Mouse (Mus musculus) WW6 (cell line): ENCODE results near the gene Nptxr.
A peak's percentile ranks its signal among the peaks of the same experiment; 100 is the strongest.

Experiments
- DNase-seq: peaks from one replicate; pipeline ENCODE4 v3.0.0-alpha.2; 2013; ENCODE audit warnings: low read depth, low spot score

Nptxr gene

GRCm38 (mm10) chr15:79804352-79805071, at the start of gene Nptxr:
Gene Nptxr, minus strand, starts transcription at chr15:79804766.
- no peak for DNase-seq

- no peak for DNase-seq
Measured at GRCm38 (mm10) chr15:79850143-79850542, 45.6 kb upstream of the Nptxr start.

DNA sequence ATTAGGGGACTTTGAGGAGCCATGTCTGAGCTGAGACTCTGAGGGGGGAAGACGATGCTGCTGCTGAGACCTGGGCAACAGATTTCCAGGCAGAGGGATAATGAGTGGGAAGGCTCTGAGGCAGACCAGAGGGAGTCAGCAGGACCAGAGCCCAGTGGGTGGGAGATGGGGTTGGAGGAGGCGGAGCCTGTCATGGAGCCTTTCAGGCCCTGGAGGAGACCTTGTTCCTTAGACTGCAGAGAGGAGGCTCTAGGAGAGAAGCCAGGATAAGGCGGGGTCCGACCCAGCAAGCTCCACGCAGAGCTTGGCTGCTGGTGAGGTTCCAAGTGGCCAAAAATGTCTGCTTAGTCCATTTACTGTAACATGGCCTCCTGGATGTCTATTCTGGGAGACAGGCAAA, 42.5 kb upstream of the Nptxr start:
- peak; percentile 70 for DNase-seq

DNA sequence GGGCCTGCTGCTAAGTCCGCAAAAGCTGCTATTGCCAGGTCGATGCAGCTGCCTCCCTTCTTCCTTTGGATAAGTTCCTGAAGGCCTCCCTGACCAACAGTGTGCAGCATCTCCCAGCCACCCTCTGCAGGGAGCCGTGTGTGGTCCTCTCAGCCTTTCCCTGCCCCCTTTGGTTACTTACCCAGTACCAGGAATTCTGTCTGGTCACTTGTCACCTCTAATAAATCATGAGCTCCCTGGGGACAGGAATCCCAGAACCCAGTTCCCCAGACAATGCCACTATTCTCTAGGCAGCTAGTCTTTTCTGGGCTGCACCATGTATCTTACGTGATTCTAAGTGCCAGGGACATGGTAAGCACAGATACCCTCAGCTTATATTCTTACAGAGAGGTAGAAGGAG, 41.4 kb upstream of the Nptxr start:
- DNase-seq: no peak

DNA sequence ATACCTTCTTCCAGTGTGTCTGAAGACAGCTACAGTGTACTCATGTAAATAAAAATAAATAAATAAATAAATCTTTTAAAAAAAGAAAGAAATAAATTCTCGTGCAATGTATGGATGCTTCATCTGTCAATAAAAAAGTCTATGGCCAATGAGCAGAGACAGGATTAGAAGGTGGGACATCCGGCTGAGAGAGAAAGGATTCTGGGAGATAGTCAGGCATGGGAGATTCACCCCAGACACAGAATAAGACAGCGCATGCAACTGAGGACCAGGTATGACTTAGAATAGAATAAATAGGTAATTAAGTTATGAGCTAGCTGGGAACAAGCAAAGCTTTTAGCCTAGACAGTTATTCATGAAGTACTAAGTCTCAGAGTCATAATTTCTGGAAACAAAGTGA, 38.4 kb upstream of the Nptxr start:
- no peak for DNase-seq

DNA sequence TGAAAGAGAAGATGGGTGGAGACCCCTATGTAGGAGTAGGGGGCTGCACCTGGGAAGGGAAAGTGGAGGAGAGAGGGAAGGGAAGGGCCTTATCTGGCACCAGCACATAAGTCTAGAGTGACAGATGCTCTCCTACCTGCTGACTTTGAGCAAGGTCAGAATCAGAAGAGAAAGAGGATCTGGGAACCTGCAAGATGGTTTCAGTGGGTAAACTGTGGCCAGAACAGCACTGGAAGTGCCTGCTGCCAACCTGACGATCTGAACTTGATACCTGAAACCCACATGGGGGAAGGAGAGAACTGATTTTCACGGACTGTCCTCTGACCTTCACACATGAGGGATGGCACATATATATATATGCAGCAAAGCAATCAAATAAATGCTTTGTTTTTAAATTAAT, 35.7 kb upstream of the Nptxr start:
- DNase-seq: no peak

- no peak for DNase-seq
Measured at GRCm38 (mm10) chr15:79834881-79835260, 30.3 kb upstream of the Nptxr start.

DNA sequence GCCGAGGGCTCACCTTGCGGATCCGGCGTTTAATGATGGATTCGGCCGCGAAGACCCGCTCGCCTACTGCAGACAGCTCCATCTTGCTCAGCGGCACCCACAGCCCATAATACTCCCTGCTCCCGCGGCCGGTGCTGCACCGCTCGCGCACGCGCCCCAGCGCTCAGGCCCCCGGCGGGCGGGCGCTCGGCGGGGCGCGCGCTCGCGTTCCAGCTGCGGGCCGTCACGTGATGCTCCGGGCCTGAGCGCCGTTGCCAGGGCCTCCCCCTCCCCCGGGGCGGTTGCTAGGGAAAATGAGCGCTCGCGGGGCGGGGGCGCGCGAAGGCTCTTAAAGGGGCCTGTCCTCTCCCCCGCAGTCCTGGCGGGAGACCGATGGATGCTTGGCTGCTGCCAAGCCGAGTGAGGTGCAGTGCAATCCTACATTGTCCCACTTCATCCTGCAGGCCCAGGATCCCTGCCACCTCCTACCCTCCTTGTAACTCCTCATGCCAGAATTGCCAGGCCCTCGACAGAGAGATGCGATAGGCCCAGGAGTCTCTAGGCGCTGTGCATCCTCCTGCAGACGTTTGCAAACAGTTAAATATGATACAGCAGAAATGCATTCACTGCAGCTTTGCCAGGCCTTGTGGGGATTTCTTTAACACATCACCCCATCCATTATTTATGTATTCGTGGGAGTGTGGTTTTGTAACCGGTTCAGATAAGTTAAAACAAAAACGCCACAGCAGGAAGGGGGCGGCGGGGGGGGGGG, 29.7 kb upstream of the Nptxr start, which contains the start of the genes Npcd and Cbx6:
Gene Npcd, minus strand, starts transcription at position 108 of the 751 bp plus-strand sequence.
Gene Cbx6, minus strand, starts transcription at position 559 of the 751 bp plus-strand sequence.
- DNase-seq: peak; percentile 77

GRCm38 (mm10) chr15:79833251-79834050, 28.9 kb upstream of the Nptxr start:
- no peak for DNase-seq

DNA sequence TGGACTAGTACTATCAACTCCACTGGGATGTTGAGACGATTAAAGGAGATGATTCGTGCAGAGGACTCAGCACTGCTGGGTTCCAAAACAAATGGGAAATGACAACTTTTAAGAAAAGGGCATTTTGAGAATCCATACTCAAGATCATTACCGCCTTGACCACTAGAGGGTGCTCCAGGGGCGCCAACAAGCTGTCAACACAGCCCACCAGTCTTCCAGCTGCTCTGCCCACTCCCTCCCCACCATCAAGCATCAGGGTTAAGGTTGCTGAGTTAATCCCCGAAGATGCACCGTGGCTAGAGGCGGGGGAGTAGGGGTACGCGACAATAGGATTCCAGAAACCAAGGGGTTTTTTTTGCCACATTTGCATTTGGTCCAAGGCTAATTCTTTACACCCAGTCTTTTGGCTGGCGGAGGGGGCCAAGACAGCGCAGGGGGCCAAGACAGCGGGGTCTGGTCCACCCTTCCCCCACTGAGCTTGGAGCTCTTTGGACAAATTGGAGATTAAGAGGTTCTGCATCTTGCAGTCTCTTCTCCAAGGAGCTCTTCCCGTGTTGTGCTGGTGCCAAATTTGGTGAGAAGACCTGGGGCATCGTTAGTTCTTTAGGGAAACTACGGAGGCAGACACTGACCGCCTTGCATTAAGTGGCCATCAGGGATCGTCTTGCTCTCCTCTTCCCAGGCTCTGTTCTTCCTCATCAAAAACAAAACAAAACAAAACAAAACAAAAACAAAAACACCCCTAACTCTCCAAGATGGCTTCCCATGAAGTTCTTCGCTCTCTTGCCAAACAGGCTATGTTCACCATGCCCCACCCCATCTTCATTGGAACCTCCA, 27.7 kb upstream of the Nptxr start:
- DNase-seq: no peak

GRCm38 (mm10) chr15:79830388-79830787, 25.8 kb upstream of the Nptxr start:
- DNase-seq: no peak

DNA sequence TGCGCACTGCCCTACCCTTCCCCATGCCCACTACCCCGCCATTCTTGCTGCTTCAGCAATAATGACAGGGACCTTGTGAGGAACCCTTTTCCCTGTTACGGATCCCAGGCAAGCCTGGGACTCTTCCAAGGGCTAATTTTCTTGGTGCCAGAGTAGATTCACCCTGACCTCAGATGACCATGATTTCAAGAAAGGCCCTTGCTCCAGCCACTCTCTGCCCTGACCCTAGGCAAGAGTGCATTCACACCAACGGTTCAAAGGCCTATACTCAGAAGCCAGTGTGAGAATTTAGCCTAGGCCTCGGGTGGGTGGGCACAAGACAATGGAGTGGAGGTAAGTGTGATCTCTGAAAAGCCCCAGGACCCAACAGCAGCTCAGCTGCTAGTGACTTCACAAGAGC, 24.9 kb upstream of the Nptxr start:
- no peak for DNase-seq

DNA sequence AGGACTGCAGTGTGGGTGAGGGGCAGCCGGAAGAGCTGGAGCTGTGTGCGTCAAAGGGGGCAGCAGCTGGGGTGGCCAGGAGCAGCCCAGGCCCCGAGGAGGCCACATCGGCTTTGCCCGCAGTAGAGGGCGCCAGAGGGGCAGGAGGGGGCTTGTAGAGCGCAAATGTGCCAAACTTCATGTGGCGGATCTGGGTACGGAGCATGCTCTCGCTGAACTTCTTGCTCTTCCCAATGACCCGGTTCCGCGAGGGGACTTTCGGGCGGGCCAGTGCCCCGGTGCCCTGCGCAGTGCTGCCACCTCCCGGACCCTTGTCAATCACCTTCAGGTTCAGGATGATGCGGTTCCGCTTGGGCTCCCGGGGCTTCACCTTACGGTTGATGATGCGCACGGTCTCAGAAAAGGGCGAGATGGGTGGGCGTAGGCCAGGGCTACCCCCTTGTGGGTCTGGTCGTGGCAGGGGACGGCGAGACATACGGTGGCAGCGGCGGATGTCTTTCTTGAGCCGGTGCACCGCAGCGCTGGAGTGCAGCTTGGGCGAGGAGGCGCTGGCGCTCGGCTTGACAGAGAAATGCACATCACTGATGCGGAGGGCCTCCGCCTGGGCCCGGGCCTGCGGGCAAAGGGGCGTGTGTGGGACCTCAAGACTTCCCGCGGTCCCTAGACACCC, 23.9 kb upstream of the Nptxr start:
- DNase-seq: no peak

- no peak for DNase-seq
Measured at GRCm38 (mm10) chr15:79827778-79828210, 23.2 kb upstream of the Nptxr start.

DNA sequence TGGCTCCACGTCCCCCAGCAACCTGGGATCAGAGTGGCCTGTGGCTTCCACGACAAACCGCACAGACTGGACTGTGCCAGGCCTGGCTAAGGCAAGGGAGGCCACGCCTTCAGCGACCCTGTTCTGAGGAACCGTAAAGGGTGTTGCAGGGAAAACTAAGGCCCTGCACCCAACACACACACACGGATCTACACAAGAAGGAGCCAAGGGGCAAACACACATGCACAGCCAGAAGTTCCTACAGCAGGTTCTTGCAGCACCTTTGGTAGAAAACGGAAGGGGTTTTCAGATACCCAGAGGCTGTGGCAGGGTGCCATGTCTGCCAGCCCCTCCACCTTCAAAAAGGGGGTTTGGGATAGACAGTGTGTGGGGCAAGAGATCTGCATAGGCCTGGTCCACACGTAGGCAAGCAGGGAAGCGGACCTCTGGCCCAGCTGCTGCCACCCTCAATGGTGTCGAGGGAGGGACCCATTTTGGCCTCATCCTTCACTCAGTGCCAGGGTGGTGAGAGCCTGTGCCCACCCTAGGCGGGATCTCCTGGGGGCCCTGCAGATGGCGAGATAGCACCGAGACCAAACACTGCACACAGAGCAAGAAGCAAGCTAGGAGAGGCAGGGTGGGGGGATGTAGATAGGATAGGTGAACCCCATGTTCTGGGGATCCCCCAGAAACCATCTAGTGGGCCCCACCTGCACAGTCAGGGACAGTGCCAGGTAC, 22.7 kb upstream of the Nptxr start:
- no peak for DNase-seq

DNA sequence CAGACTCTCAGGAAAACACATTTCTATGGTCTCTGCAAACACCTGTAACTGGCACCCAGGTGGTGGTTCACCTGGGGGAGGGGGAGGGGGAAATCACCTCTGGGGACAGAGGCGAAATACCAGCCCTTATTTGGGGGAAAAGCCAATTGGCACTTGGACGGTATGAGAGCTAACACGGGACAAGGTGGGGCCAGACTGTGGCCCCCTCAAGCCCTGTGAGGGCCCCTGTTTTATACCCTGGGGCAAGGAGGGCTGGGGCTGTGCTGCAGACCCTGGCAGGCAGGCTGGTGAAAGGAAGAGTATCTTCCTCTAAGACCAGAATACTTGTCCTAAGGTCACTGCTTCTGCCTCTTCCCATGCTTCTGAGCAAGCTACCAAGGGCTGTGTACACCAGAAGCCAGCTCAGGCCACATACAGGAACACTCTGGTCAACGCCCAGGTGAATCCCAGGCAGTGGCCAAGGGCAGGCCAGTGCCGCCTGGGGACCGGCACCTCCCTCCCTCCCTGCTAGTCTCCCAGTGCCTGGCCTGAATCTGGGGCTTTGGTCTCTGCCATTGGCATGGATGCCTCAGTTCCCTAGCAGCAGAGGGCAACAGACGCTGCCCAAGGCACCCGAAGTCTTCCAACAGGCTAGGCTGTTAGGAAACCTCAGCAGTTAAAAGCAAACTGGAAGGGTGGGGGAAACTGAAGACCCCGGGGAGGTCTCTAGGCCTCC, 21.8 kb upstream of the Nptxr start:
- DNase-seq: no peak

- DNase-seq: peak; percentile 74
Measured at GRCm38 (mm10) chr15:79825146-79825825, 20.7 kb upstream of the Nptxr start.

GRCm38 (mm10) chr15:79823588-79824280, 19.2 kb upstream of the Nptxr start:
- no peak for DNase-seq
